Mouse (Mus musculus) testis, adult 2 months (tissue): ENCODE data around the gene Nipa2.

Experiments
- CTCF ChIP-seq: fragments of 200-500 bp; IDR thresholded peaks from 2 replicates; pipeline ENCODE4 v1.5.1; 2012; ENCODE audit warnings: low read depth, mild to moderate bottlenecking, inconsistent platforms, low read length, moderate library complexity; ENCODE audit not compliant: control insufficient read depth, insufficient read depth, insufficient replicate concordance
- POLR2A ChIP-seq: fragments of 200-500 bp; IDR thresholded peaks from 2 replicates; pipeline ENCODE4 v1.6.1; 2012; ENCODE audit warnings: low read depth, mild to moderate bottlenecking, inconsistent platforms, low read length, moderate library complexity; ENCODE audit not compliant: control insufficient read depth

DNA sequence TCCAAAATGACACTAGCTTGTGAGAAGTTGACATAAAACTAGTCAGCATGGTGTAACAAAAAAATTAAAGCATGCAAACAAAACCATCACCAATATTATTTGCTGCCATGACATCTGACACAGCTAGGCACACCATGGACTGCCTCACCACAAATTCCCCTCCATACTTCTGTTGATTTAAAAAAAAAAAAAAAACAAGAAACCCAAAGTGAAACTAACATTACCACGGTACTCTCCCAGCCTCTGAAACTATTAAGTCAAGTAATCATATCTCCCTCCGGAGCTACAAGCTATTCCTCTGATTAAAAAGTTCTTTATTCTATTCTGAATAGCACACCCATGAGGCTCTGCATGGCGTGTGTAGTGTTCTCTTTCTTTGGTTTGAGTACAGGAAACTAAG is 5.1 kb downstream of the Nipa2 start:
- TF ChIP-seq CTCF: no peak
- no peak for TF ChIP-seq POLR2A
